Mouse (Mus musculus): ENCODE data around the gene Slc9a5. TPM values are rescaled to one million over a fixed set of nuclear protein-coding genes. Genes with fewer than 3 reads are reported as not detected.

The Slc9a5 gene
- total and polyA plus RNA-seq, 3 experiments, result 0.55 to 3.3 (median 0.86) TPM

- peak; percentile 48 for DNase-seq
Measured at GRCm38 (mm10) chr8:105408331-105408730, 59.7 kb downstream of the Slc9a5 start.

GRCm38 (mm10) chr8:105409947-105410346 lies 61.3 kb downstream of the Slc9a5 start:
- DNase-seq, result no peak

- peak; percentile 62 for DNase-seq
Measured at GRCm38 (mm10) chr8:105413391-105413790, 64.7 kb downstream of the Slc9a5 start, which contains the start of the genes Kctd19 and Lrrc36. TSS of gene Kctd19 (minus strand) at chr8:105413502. TSS of gene Lrrc36 (plus strand) at chr8:105413571.

GRCm38 (mm10) chr8:105418992-105419391 lies 70.3 kb downstream of the Slc9a5 start:
- no peak for DNase-seq

Small RNA genes lying within 50 kb of the gene (microRNA-seq; reads per million reads assigned to microRNA genes)
- gene Gm27320 (0 reads per million in 2 experiments), gene Mir328 (2,710 to 3,451 reads per million in 2 experiments)

Other genes with a start within 250 kb of the Slc9a5 start
- gene Ces4a, start 217.0 kb upstream of the Slc9a5 start, total RNA-seq (2021), result under 1 TPM in 1 of 2 experiments, not detected in 1; 0.12 TPM
- 0.11 and 0.18 TPM in 2 replicates for gene Ces4a, start 217.0 kb upstream of the Slc9a5 start, polyA plus RNA-seq (2012; rRNA removed)
- gene Cbfb, start 178.2 kb upstream of the Slc9a5 start, total RNA-seq (2021), result 10 to 100 TPM; 68.2 to 80.0 TPM
- 9.3 and 14.3 TPM in 2 replicates for gene Cbfb, start 178.2 kb upstream of the Slc9a5 start, polyA plus RNA-seq (2012; rRNA removed)
- gene D230025D16Rik, start 123.7 kb upstream of the Slc9a5 start, total RNA-seq (2021), result 10 to 100 TPM; 20.9 to 30.6 TPM
- 19.3 and 21.5 TPM in 2 replicates for gene D230025D16Rik, start 123.7 kb upstream of the Slc9a5 start, polyA plus RNA-seq (2012; rRNA removed)
- gene B3gnt9, start 93.7 kb upstream of the Slc9a5 start, total RNA-seq (2021), result 1 to 10 TPM; 3.1 to 5.0 TPM
- 15.2 and 28.9 TPM in 2 replicates for gene B3gnt9, start 93.7 kb upstream of the Slc9a5 start, polyA plus RNA-seq (2012; rRNA removed)
- 10 to 100 TPM; 11.7 to 12.4 TPM for gene Tradd, start 84.2 kb upstream of the Slc9a5 start, total RNA-seq (2021)
- gene Tradd, start 84.2 kb upstream of the Slc9a5 start, polyA plus RNA-seq (2012; rRNA removed), result 26.3 and 26.5 TPM in 2 replicates
- gene Fbxl8, start 84.2 kb upstream of the Slc9a5 start, total RNA-seq (2021), result 1 to 10 TPM; 3.3 to 4.0 TPM
- gene Fbxl8, start 84.2 kb upstream of the Slc9a5 start, polyA plus RNA-seq (2012; rRNA removed), result 10.4 and 11.5 TPM in 2 replicates
- gene Hsf4, start 79.0 kb upstream of the Slc9a5 start, total RNA-seq (2021), result 1 to 10 TPM; 2.3 TPM
- 1.8 and 2.3 TPM in 2 replicates for gene Hsf4, start 79.0 kb upstream of the Slc9a5 start, polyA plus RNA-seq (2012; rRNA removed)
- gene Nol3, start 72.7 kb upstream of the Slc9a5 start, total RNA-seq (2021), result 10 to 100 TPM in 1 of 2 experiments, 1 to 10 TPM in 1; 6.2 to 10.3 TPM
- 4.4 and 5.3 TPM in 2 replicates for gene Nol3, start 72.7 kb upstream of the Slc9a5 start, polyA plus RNA-seq (2012; rRNA removed)
- 1 to 10 TPM; 1.8 to 3.4 TPM for gene 4931428F04Rik, start 59.0 kb upstream of the Slc9a5 start, total RNA-seq (2021)
- gene 4931428F04Rik, start 59.0 kb upstream of the Slc9a5 start, polyA plus RNA-seq (2012; rRNA removed), result 3.4 and 4.1 TPM in 2 replicates
- gene Exoc3l, start 52.7 kb upstream of the Slc9a5 start, total RNA-seq (2021), result 10 to 100 TPM; 13.3 to 28.4 TPM
- gene Exoc3l, start 52.7 kb upstream of the Slc9a5 start, polyA plus RNA-seq (2012; rRNA removed), result 34.8 and 55.8 TPM in 2 replicates
- 10 to 100 TPM; 35.9 to 47.0 TPM for gene E2f4, start 51.2 kb upstream of the Slc9a5 start, total RNA-seq (2021)
- 94.8 and 108 TPM in 2 replicates for gene E2f4, start 51.2 kb upstream of the Slc9a5 start, polyA plus RNA-seq (2012; rRNA removed)
- gene Elmo3, start 43.2 kb upstream of the Slc9a5 start, total RNA-seq (2021), result 1 to 10 TPM; 5.3 to 6.5 TPM
- gene Elmo3, start 43.2 kb upstream of the Slc9a5 start, polyA plus RNA-seq (2012; rRNA removed), result 14.2 and 15.4 TPM in 2 replicates
- gene Lrrc29, start 22.6 kb upstream of the Slc9a5 start, total RNA-seq (2021), result 1 to 10 TPM; 4.3 to 4.4 TPM
- gene Lrrc29, start 22.6 kb upstream of the Slc9a5 start, polyA plus RNA-seq (2012; rRNA removed), result 8.8 and 11.1 TPM in 2 replicates
- 10 to 100 TPM; 53.7 to 71.4 TPM for gene Tmem208, start 22.5 kb upstream of the Slc9a5 start, total RNA-seq (2021)
- 82.8 and 84.1 TPM in 2 replicates for gene Tmem208, start 22.5 kb upstream of the Slc9a5 start, polyA plus RNA-seq (2012; rRNA removed)
- gene Fhod1, start 890 bp upstream of the Slc9a5 start, total RNA-seq (2021), result 10 to 100 TPM in 1 of 2 experiments, 1 to 10 TPM in 1; 7.6 to 16.5 TPM
- gene Fhod1, start 890 bp upstream of the Slc9a5 start, polyA plus RNA-seq (2012; rRNA removed), result 16.3 and 21.1 TPM in 2 replicates
- under 1 TPM; 0.35 to 0.52 TPM for gene Plekhg4, start 24.4 kb downstream of the Slc9a5 start, total RNA-seq (2021)
- 0.20 and 0.58 TPM in 2 replicates for gene Plekhg4, start 24.4 kb downstream of the Slc9a5 start, polyA plus RNA-seq (2012; rRNA removed)
- gene Kctd19, start 64.7 kb downstream of the Slc9a5 start, total RNA-seq (2021), result not detected
- 0.03 and 0.11 TPM in 2 replicates for gene Kctd19, start 64.7 kb downstream of the Slc9a5 start, polyA plus RNA-seq (2012; rRNA removed)
- 1 to 10 TPM; 2.7 to 3.0 TPM for gene Lrrc36, start 64.7 kb downstream of the Slc9a5 start, total RNA-seq (2021)
- gene Lrrc36, start 64.7 kb downstream of the Slc9a5 start, polyA plus RNA-seq (2012; rRNA removed), result 1.3 and 1.5 TPM in 2 replicates
- 10 to 100 TPM; 26.2 to 37.5 TPM for gene Tppp3, start 122.7 kb downstream of the Slc9a5 start, total RNA-seq (2021)
- gene Tppp3, start 122.7 kb downstream of the Slc9a5 start, polyA plus RNA-seq (2012; rRNA removed), result 50.8 and 65.2 TPM in 2 replicates
- 10 to 100 TPM; 13.8 to 19.2 TPM for gene Zdhhc1, start 148.1 kb downstream of the Slc9a5 start, total RNA-seq (2021)
- 53.3 and 62.5 TPM in 2 replicates for gene Zdhhc1, start 148.1 kb downstream of the Slc9a5 start, polyA plus RNA-seq (2012; rRNA removed)
- under 1 TPM; 0.14 to 0.35 TPM for gene Hsd11b2, start 169.9 kb downstream of the Slc9a5 start, total RNA-seq (2021)
- gene Hsd11b2, start 169.9 kb downstream of the Slc9a5 start, polyA plus RNA-seq (2012; rRNA removed), result 1.2 and 2.2 TPM in 2 replicates
- gene Atp6v0d1, start 217.2 kb downstream of the Slc9a5 start, total RNA-seq (2021), result 100 to 1,000 TPM; 113 to 118 TPM
- 77.6 and 80.3 TPM in 2 replicates for gene Atp6v0d1, start 217.2 kb downstream of the Slc9a5 start, polyA plus RNA-seq (2012; rRNA removed)